Mouse (Mus musculus): ENCODE data around the gene Rab37. TPM values are rescaled to one million over a fixed set of nuclear protein-coding genes. Genes with fewer than 3 reads are reported as not detected.

Rab37 gene
- polyA plus RNA-seq, 1 experiment from 2014 or later: 0.99 TPM

GRCm38 (mm10) chr11:115108176-115108575 lies 16.9 kb downstream of the Rab37 start:
- H3K27ac ChIP-seq: no peak overlapping the region
- H3K9me3 ChIP-seq: no peaks in the 10 kb centered on the region
- ATAC-seq (ENCODE audit: low FRiP score): no peak
- no peaks in the 10 kb centered on the region for H3K27me3 ChIP-seq
- no peaks in the 10 kb centered on the region for H3K36me3 ChIP-seq
- H3K4me3 ChIP-seq: no peak overlapping the region
- peaks cover 14% of the 10 kb centered on the region for H3K4me1 ChIP-seq (replicated peaks)
- WGBS: 88% methylated on average over 8 of the region's 8 CpGs
- no peak overlapping the region for H3K9ac ChIP-seq
- no peak overlapping the region for H3K4me2 ChIP-seq

- no peak overlapping the region for H3K27ac ChIP-seq
- H3K4me1 ChIP-seq (replicated peaks): peaks cover 14% of the 10 kb centered on the region
- no peak overlapping the region for H3K4me3 ChIP-seq
- no peaks in the 10 kb centered on the region for H3K9me3 ChIP-seq
- H3K36me3 ChIP-seq: no peaks in the 10 kb centered on the region
- H3K4me2 ChIP-seq: no peak overlapping the region
- 92% methylated on average over 3 of the region's 5 CpGs for WGBS
- no peaks in the 10 kb centered on the region for H3K27me3 ChIP-seq
- H3K9ac ChIP-seq: no peak overlapping the region
- no peak for ATAC-seq (ENCODE audit: low FRiP score)
Measured at GRCm38 (mm10) chr11:115110271-115110670, 19.0 kb downstream of the Rab37 start.

GRCm38 (mm10) chr11:115112196-115112595 lies 21.0 kb downstream of the Rab37 start:
- H3K36me3 ChIP-seq: no peaks in the 10 kb centered on the region
- H3K27me3 ChIP-seq: no peaks in the 10 kb centered on the region
- H3K9me3 ChIP-seq: no peaks in the 10 kb centered on the region
- no peak overlapping the region for H3K4me3 ChIP-seq
- 66% methylated on average over 3 of the region's 3 CpGs for WGBS
- no peak overlapping the region for H3K4me2 ChIP-seq
- no peak overlapping the region for H3K27ac ChIP-seq
- no peak overlapping the region for H3K9ac ChIP-seq
- peaks cover 10% of the 10 kb centered on the region; the same call in 1 of the 2 replicates for H3K4me1 ChIP-seq (replicated peaks)
- no peak for ATAC-seq (ENCODE audit: low FRiP score)

- ATAC-seq (ENCODE audit: low FRiP score): no peak
Measured at GRCm38 (mm10) chr11:115119409-115119808, 28.2 kb downstream of the Rab37 start.

GRCm38 (mm10) chr11:115128483-115128882 lies 37.3 kb downstream of the Rab37 start:
- ATAC-seq (ENCODE audit: low FRiP score): no peak
- Histone ChIP-seq H3K27me3 (no peaks in the 10 kb centered on the region), H3K36me3 (no peaks in the 10 kb centered on the region), H3K9ac (no peak overlapping the region), H3K27ac (no peak overlapping the region), H3K4me1 (replicated peaks) (no peaks in the 10 kb centered on the region), H3K9me3 (no peaks in the 10 kb centered on the region), H3K4me2 (no peak overlapping the region), H3K4me3 (no peak overlapping the region)
- 84% methylated on average over 4 of the region's 4 CpGs for WGBS

More at GRCm38 (mm10) chr11:115119409-115119808, 28.2 kb downstream of the Rab37 start:
- Histone ChIP-seq H3K9ac (no peak overlapping the region), H3K9me3 (no peaks in the 10 kb centered on the region), H3K27me3 (no peaks in the 10 kb centered on the region), H3K36me3 (no peaks in the 10 kb centered on the region), H3K27ac (no peak overlapping the region), H3K4me2 (no peak overlapping the region), H3K4me3 (no peak overlapping the region), H3K4me1 (replicated peaks) (no peaks in the 10 kb centered on the region)
- WGBS: 77% methylated on average over 9 of the region's 9 CpGs

GRCm38 (mm10) chr11:115129508-115130126 lies 38.4 kb downstream of the Rab37 start:
- WGBS: 89% methylated on average over 13 of the region's 13 CpGs
- Histone ChIP-seq H3K9me3 (no peaks in the 10 kb centered on the region), H3K27me3 (0 out of 2 replicates have a peak, but pooled peaks cover under 1% of the 10 kb centered on the region), H3K4me3 (no peak overlapping the region), H3K9ac (no peak overlapping the region), H3K36me3 (no peaks in the 10 kb centered on the region), H3K4me2 (no peak overlapping the region), H3K27ac (no peak overlapping the region), H3K4me1 (replicated peaks) (no peaks in the 10 kb centered on the region)
- ATAC-seq (ENCODE audit: low FRiP score): no peak

- Histone ChIP-seq H3K4me1 (replicated peaks) (no peaks in the 10 kb centered on the region), H3K36me3 (no peaks in the 10 kb centered on the region), H3K9ac (no peak overlapping the region), H3K9me3 (no peaks in the 10 kb centered on the region), H3K4me2 (no peak overlapping the region), H3K27ac (no peak overlapping the region), H3K27me3 (0 out of 2 replicates have a peak, but pooled peaks cover 4% of the 10 kb centered on the region), H3K4me3 (no peak overlapping the region)
- no peak for ATAC-seq (ENCODE audit: low FRiP score)
- WGBS: 87% methylated on average over 8 of the region's 8 CpGs
Measured at GRCm38 (mm10) chr11:115131768-115132381, 40.6 kb downstream of the Rab37 start.

GRCm38 (mm10) chr11:115133800-115134199 lies 42.6 kb downstream of the Rab37 start, which contains the start of gene Cd300lf:
Cd300lf (minus strand) TSS chr11:115133992.
- Histone ChIP-seq H3K4me3 (no peak within 1 kb of the TSS), H3K27me3 (0 out of 2 replicates have a peak, but pooled peaks cover 4% of the 10 kb centered on the region), H3K27ac (no peak within 1 kb of the TSS), H3K9ac (no peak within 1 kb of the TSS), H3K36me3 (no peaks in the 10 kb centered on the region), H3K4me1 (replicated peaks) (no peaks in the 10 kb centered on the region), H3K9me3 (no peaks in the 10 kb centered on the region), H3K4me2 (no peak within 1 kb of the TSS)
- 86% methylated on average over 8 of the region's 8 CpGs for WGBS
- no peak for ATAC-seq (ENCODE audit: low FRiP score)

- no peaks in the 10 kb centered on the region for H3K36me3 ChIP-seq
- H3K4me1 ChIP-seq (replicated peaks): no peaks in the 10 kb centered on the region
- H3K4me3 ChIP-seq: no peak overlapping the region
- 88% methylated on average over 5 of the region's 5 CpGs for WGBS
- H3K9ac ChIP-seq: no peak overlapping the region
- ATAC-seq (ENCODE audit: low FRiP score): no peak
- no peak overlapping the region for H3K4me2 ChIP-seq
- 0 out of 2 replicates have a peak, but pooled peaks cover 4% of the 10 kb centered on the region for H3K27me3 ChIP-seq
- no peaks in the 10 kb centered on the region for H3K9me3 ChIP-seq
- H3K27ac ChIP-seq: no peak overlapping the region
Measured at GRCm38 (mm10) chr11:115138597-115139262, 47.5 kb downstream of the Rab37 start.

GRCm38 (mm10) chr11:115141970-115142369 lies 50.7 kb downstream of the Rab37 start:
- Histone ChIP-seq H3K9me3 (no peaks in the 10 kb centered on the region), H3K4me3 (no peak overlapping the region), H3K4me1 (replicated peaks) (no peaks in the 10 kb centered on the region), H3K36me3 (no peaks in the 10 kb centered on the region), H3K27me3 (no peaks in the 10 kb centered on the region), H3K27ac (no peak overlapping the region), H3K9ac (no peak overlapping the region), H3K4me2 (no peak overlapping the region)
- no peak for ATAC-seq (ENCODE audit: low FRiP score)
- 88% methylated on average over 2 of the region's 2 CpGs for WGBS

- 86% methylated on average over 4 of the region's 4 CpGs for WGBS
- H3K4me3 ChIP-seq: no peak overlapping the region
- H3K27me3 ChIP-seq: peaks cover 4% of the 10 kb centered on the region
- no peak for ATAC-seq (ENCODE audit: low FRiP score)
- H3K36me3 ChIP-seq: no peaks in the 10 kb centered on the region
- peaks cover 17% of the 10 kb centered on the region for H3K4me1 ChIP-seq (replicated peaks)
- no peak overlapping the region for H3K27ac ChIP-seq
- no peak overlapping the region for H3K9ac ChIP-seq
- no peak overlapping the region for H3K4me2 ChIP-seq
- H3K9me3 ChIP-seq: no peaks in the 10 kb centered on the region
Measured at GRCm38 (mm10) chr11:115147813-115148212, 56.6 kb downstream of the Rab37 start.

GRCm38 (mm10) chr11:115150741-115151254 lies 59.6 kb downstream of the Rab37 start:
- Histone ChIP-seq H3K27ac (no peak overlapping the region), H3K9me3 (no peaks in the 10 kb centered on the region), H3K4me3 (no peak overlapping the region), H3K36me3 (no peaks in the 10 kb centered on the region), H3K4me2 (no peak overlapping the region), H3K4me1 (replicated peaks) (peaks cover 33% of the 10 kb centered on the region), H3K9ac (no peak overlapping the region), H3K27me3 (peaks cover 34% of the 10 kb centered on the region)
- WGBS: 78% methylated on average over 6 of the region's 6 CpGs
- ATAC-seq (ENCODE audit: low FRiP score): no peak
